Mouse (Mus musculus) bone marrow macrophage, adult 2 months (primary cell): ENCODE measurements around the gene Hist1h2br. TPM values are rescaled to one million over a fixed set of nuclear protein-coding genes. Genes with fewer than 3 reads are reported as not detected.
"Not testable (repeated sequence)": the region's sequence is repeated elsewhere in the genome, so short reads cannot be mapped to it uniquely, and the experiment has no call there.

Source experiments
- H3K27ac ChIP-seq: 2 replicates; pipeline ENCODE4 v1.5.1; 2012; ENCODE audit warnings: low read depth, low read length; ENCODE audit not compliant: insufficient read depth
- H3K4me1 ChIP-seq: 2 replicates; pipeline ENCODE4 v1.6.1; 2012; ENCODE audit warnings: low read length; ENCODE audit not compliant: control insufficient read depth, insufficient read depth
- H3K4me3 ChIP-seq: 2 replicates; pipeline ENCODE4 v1.5.1; 2012; ENCODE audit warnings: mild to moderate bottlenecking, low read length, moderate library complexity; ENCODE audit not compliant: insufficient read depth
- CTCF ChIP-seq: IDR thresholded peaks from 2 replicates; pipeline ENCODE4 v1.5.1; 2012; ENCODE audit warnings: low read depth, mild to moderate bottlenecking, low read length, moderate library complexity
- POLR2A ChIP-seq: IDR thresholded peaks from 2 replicates; pipeline ENCODE4 v1.6.1; 2012; ENCODE audit warnings: mild to moderate bottlenecking, low read depth, low read length, borderline replicate concordance
- polyA plus RNA-seq: library from polyadenylated mRNA; stranded (reverse); fragments of >200 nt; gene quantifications from 2 replicates; pipeline ENCODE4 v1.2.4, GENCODE M21; 2012; ENCODE audit not compliant: missing spikeins, insufficient read depth, insufficient read length

Hist1h2br gene
- 4.5 and 8.6 TPM in 2 replicates for polyA plus RNA-seq

DNA sequence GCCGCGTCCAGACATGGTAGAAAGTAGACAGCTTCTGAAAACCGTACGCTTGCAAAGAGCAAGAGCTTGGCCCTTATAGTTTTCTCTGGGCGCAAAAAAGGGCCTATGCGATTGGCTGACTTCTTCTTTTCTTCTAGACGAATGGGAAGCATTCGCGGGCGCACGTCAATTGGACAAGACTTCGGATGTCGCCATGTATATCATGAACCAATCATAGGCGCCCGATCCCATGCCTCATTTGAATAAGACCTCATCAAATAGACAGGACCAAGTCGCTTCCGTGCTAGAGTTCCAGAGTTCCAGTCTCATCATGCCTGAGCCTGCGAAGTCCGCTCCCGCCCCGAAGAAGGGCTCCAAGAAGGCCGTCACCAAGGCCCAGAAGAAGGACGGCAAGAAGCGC lies at the start of gene Hist1h2br, which contains the start of gene Hist1h2ap:
TSS of gene Hist1h2br (plus strand) at position 283 of the 400 bp plus-strand sequence.
TSS of gene Hist1h2ap (minus strand) at position 47 of the 400 bp plus-strand sequence.
- not testable (repeated sequence) for H3K27ac ChIP-seq, H3K4me1 ChIP-seq, H3K4me3 ChIP-seq

DNA sequence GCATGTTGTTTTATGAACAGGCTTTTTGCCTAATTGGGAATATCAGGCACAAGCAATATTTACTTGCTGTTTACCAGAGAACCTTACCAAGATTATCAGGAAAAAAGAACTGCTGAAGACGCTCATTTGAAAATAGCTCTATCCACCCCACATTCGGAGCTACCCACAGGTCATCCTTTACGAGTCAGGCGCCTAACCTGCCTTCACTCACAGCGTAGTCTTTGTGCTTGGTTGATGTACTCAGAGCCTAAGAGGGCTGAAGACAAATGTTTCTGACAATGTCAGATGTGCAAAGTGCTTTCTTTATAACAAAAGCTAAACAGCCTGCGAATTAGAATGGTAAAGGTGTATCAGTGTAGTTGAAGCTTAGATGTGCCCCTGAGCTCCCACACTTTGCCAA lies 49.2 kb upstream of the Hist1h2br start:
- H3K27ac ChIP-seq: peak overlapping the region; percentile 89
- peaks cover 20% of the 10 kb centered on the region for H3K4me1 ChIP-seq
- TF ChIP-seq POLR2A (no peak), CTCF (no peak)
- no peak overlapping the region for H3K4me3 ChIP-seq

DNA sequence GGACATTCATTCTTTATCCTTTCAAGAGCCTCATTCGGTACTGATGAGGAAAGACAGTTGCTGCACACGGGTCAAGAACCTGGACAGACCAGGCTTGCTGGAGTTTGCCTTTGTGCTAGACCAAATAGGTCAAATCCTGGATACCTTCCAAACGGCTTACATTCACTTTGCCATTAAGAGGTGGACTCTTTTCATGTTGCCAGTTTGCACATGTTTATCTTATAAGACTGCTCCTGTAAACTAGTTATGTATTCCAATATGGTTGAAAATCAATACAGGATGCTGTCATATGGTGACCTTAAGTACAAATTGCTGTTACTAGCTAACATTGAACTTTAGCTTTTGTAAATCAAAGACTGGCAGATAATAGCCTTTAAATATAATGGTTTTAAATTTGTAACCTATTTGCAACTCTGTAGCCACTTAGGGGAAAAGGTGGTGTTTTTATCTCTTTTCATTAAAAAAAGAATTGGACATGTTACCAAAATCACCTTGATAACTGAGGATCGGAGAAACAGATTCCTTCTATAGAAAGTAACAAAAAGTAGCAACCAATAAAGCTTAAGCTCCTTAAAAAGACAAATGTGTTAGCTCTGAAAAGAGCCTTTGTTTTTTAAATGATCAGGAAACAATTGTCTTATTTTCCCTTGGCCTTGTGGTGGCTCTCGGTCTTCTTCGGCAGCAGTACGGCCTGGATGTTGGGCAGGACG lies 47.2 kb upstream of the Hist1h2br start:
- TF ChIP-seq CTCF (no peak), POLR2A (no peak)
- peak overlapping the region; percentile 86 for H3K27ac ChIP-seq
- H3K4me3 ChIP-seq: peak overlapping the region; percentile 58
- H3K4me1 ChIP-seq: peaks cover 18% of the 10 kb centered on the region

DNA sequence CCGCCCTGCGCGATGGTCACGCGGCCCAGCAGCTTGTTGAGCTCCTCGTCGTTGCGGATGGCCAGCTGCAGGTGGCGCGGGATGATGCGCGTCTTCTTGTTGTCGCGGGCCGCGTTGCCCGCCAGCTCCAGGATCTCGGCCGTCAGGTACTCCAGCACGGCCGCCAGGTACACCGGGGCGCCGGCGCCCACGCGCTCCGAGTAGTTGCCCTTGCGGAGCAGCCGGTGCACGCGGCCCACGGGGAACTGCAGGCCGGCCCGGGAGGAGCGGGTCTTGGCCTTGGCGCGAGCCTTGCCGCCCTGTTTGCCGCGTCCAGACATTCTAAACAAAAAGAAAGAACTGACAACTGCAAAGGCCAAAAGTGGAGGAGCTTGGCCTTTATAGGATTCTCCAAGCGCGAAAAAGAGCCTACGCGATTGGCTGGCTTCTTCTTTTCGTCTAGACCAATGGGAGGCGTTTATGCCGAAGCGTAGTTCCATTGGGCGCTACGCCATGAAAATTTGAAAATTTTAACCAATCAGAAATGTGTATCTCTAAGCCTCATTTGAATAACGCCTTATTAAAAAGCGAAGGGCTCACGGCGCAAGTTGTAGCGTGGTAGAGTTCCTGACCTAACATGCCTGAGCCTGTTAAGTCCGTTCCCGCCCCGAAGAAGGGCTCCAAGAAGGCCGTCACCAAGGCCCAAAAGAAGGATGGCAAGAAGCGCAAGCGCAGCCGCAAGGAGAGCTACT lies 46.5 kb upstream of the Hist1h2br start, which contains the start of the genes Hist1h2an and Hist1h2bp:
TSS of gene Hist1h2an (minus strand) at position 320 of the 731 bp plus-strand sequence.
TSS of gene Hist1h2bp (plus strand) at position 563 of the 731 bp plus-strand sequence.
- peaks cover 23% of the 10 kb centered on the region for H3K4me1 ChIP-seq
- peak within 1 kb of the TSS; percentile 58 for H3K4me3 ChIP-seq
- peak within 1 kb of the TSS; percentile 86 for H3K27ac ChIP-seq

DNA sequence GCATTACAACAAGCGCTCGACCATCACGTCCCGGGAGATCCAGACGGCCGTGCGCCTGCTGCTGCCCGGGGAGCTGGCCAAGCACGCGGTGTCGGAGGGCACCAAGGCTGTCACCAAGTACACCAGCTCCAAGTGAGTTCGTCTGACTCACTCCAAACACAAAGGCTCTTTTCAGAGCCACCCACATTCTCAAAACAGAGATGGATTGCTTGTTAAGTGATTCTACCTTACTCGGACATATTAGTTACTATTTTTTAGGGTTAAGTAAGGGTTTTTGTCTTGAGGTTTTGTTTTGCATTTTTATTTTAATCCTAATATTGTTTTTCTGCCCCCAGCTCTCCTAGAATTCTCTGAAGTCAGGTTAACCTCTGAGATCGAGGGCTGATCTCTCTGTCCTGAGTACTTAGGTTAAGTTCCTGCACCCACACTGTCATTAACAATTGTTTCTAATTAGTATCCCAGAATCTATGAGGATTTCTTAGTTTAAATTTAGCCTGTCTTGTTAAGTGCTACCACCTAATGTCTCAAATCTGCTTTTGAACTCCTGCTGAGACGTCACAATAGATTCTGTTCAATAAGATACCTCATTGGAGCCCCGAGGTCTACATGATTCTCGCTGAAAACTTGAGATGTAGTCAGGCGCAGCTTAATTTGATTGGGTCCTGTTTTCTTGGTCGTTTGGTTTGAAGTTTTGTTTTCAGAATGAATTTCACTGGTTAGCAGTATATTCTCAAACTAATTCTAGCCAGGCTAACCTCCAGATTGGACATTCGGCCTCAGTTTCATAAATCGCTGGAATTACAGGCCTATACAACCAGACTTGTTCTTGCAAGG lies 45.6 kb upstream of the Hist1h2br start:
- Histone ChIP-seq H3K4me1 (peaks cover 24% of the 10 kb centered on the region), H3K27ac (peak overlapping the region; percentile 67), H3K4me3 (peak overlapping the region; percentile 38)
- no peak for TF ChIP-seq POLR2A
- TF ChIP-seq CTCF: no peak

DNA sequence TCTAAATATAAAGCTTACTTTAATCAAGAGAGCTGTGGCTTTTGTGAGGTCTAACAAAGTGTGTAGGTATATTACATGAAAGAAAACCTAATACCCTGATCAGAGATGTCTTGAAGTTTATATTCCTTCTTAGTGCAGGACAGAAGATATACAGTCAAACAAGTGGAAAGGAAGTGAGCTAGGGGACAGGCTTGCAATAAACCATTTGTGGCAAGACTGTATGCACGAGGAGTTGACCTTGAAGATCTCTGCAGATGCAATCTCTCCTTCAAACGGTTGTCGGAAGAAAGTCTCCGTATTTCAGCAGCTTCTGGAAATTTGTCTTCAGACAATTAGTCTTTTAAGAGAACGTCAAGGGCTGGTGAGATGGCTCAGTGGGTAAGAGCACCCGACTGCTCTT lies 43.6 kb upstream of the Hist1h2br start:
- no peak overlapping the region for H3K27ac ChIP-seq
- no peak for TF ChIP-seq POLR2A
- TF ChIP-seq CTCF: no peak

DNA sequence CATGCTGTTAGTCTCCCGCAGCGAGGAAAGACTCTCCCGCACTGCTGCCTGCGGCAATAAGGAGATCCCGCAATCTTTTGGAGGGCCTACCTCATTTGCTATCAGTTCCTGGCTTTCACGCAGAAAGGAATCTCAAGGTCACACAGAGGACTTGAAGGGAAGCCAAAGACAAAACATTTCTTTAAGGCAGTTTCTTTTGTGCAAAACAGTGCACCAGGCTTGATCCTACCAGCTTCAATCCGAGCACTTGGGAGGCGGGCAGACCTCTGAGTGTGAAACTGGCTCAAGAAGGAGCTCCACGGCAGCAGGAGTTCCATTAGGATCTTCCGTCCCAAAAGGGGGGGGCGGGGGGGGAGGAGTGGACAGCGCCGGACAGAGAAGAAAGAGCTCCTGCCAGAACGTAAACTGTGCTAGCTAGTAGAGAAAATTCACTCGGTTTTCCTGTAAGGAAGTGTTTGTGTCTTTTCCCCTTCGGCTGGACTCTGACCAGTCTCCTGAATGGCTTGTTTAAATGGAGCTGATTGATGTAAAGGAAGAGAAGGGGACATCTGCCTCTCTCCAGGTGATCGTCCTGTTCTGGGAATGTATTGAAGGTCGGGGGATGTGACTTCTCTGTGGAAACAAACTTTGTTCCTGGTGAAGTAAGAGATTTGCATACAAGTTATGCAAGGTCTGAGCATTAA lies 42.8 kb upstream of the Hist1h2br start:
- H3K4me3 ChIP-seq: no peak overlapping the region

More for the DNA sequence above, 43.6 kb upstream of the Hist1h2br start:
- Histone ChIP-seq H3K4me3 (no peak overlapping the region), H3K4me1 (peaks cover 20% of the 10 kb centered on the region)

DNA sequence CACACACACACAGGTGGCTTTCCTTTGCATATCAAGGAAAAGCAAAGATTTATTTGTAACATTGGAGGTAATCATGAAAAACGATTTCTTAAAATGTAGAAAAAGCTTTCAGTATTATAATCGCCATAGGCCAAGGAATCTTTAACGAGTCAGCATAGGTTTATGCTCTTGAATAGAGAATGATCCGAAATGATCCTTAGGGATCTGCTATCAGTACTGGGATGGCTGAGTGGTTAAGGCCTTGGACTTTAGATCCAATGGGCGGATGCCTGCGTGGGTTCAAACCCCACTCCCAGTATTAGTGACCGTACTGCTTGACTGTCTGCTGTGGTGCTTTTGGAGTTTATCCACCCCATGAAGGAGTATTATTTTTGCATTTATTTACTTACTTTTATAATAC lies 38.0 kb upstream of the Hist1h2br start:
- peaks cover 6% of the 10 kb centered on the region for H3K4me1 ChIP-seq
- no peak overlapping the region for H3K4me3 ChIP-seq
- H3K27ac ChIP-seq: no peak overlapping the region
- no peak for TF ChIP-seq CTCF
- TF ChIP-seq POLR2A: no peak

More for the DNA sequence above, 42.8 kb upstream of the Hist1h2br start:
- TF ChIP-seq POLR2A (no peak), CTCF (no peak)
- Histone ChIP-seq H3K4me1 (peaks cover 18% of the 10 kb centered on the region), H3K27ac (no peak overlapping the region)

DNA sequence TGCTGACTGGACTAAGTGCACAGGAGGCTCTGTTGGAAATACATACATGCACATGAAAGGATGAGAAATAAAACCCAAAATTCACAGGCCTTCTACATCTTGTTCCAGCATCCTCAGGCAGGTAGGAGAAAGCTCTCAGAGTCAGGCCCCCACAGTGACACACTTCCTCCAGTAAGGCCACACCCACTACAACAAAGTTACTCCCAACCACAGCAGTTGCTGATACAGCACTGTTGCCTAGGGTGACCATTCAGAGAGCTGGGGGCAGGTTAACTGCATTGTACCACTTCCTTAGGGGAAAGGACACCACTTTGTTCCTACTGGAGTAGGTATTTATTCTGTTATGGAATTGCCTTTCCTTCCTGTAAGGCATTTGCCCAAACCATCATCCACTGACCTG lies 36.4 kb upstream of the Hist1h2br start:
- H3K27ac ChIP-seq, H3K4me3 ChIP-seq, H3K4me1 ChIP-seq: not testable (repeated sequence)

DNA sequence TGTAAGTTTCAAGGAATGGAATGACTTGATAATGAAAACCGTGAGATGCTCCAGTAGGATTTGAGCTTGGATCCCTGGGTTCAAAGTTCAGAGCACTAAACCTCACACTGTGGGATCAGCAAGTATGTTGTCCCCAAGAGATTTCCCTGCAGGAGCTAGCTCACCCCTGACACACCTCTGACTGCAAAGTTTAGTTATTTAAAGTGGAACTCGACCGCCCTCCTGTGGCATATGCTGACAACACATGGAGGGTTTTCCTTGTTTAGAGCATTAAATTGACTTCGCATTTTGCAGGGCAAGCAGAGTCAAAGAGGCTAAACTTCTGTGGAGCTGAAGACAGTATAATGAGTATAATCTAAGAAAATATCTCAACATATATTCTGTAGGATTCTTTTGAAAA lies 30.5 kb upstream of the Hist1h2br start:
- not testable (repeated sequence) for H3K4me1 ChIP-seq, H3K27ac ChIP-seq, H3K4me3 ChIP-seq

DNA sequence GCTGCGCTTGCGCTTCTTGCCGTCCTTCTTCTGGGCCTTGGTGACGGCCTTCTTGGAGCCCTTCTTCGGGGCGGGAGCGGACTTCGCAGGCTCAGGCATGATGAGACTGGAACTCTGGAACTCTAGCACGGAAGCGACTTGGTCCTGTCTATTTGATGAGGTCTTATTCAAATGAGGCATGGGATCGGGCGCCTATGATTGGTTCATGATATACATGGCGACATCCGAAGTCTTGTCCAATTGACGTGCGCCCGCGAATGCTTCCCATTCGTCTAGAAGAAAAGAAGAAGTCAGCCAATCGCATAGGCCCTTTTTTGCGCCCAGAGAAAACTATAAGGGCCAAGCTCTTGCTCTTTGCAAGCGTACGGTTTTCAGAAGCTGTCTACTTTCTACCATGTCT lies 23.5 kb upstream of the Hist1h2br start, which contains the start of the genes Hist1h2bq and Hist1h2ao:
TSS of gene Hist1h2bq (minus strand) at position 125 of the 400 bp plus-strand sequence.
TSS of gene Hist1h2ao (plus strand) at position 393 of the 400 bp plus-strand sequence.
- not testable (repeated sequence) for H3K27ac ChIP-seq, H3K4me1 ChIP-seq, H3K4me3 ChIP-seq

DNA sequence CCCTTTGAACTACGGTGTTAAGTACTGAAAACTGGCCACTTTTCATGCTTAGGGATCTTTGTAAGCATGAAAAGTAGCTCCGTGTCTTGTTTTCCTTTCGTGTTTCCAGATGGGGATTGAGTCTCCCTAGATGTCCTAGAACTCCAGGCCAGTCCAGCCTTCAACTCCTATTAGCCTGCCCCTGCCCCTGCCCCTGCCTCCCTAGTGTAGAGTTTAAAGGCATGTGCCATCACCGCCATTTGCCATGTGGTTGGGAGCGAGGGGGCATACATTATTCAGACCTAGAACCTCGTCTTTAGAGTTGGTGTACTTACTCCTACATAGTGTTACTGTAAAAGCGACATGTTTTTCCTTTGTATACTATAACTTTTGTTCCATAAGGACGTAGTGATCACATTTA lies 22.5 kb upstream of the Hist1h2br start:
- H3K27ac ChIP-seq, H3K4me1 ChIP-seq, H3K4me3 ChIP-seq: not testable (repeated sequence)

DNA sequence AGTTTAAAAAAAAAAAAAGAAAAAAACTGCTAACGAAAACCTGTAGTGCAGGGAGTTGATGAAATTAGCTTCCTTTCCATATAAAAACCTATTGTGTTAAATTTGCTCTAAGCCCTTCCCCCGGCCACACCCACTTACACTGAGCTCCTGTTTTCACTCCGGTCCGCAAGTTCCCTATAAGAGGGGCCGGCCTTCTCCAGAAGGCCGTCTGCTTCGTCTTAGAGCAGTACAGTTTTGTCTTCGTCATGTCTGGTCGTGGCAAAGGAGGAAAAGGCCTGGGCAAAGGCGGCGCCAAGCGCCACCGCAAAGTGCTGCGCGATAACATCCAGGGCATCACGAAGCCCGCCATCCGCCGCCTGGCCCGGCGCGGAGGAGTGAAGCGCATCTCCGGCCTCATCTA lies 22.0 kb upstream of the Hist1h2br start, which contains the start of gene Hist1h4m:
TSS of gene Hist1h4m (plus strand) at position 208 of the 400 bp plus-strand sequence.
- not testable (repeated sequence) for H3K4me1 ChIP-seq
- H3K4me3 ChIP-seq: peak within 1 kb of the TSS; percentile 17
- peak within 1 kb of the TSS; percentile 53 for H3K27ac ChIP-seq
